Mouse (Mus musculus): ENCODE measurements around the gene Anapc16. TPM values are rescaled to one million over a fixed set of nuclear protein-coding genes. Genes with fewer than 3 reads are reported as not detected.

Gene Anapc16
- polyA plus RNA-seq, 2 experiments = 109 to 110 TPM

GRCm38 (mm10) chr10:59972999-59973398 is 29.9 kb downstream of the Anapc16 start:
- WGBS = 75% methylated on average over 6 of the region's 6 CpGs
- no peaks in the 10 kb centered on the region for H3K9me3 ChIP-seq (ENCODE audit: control insufficient read depth, low read length)
- no peak overlapping the region for H3K4me2 ChIP-seq (replicated peaks; ENCODE audit: low read depth, low read length, severe bottlenecking)
- H3K27me3 ChIP-seq (ENCODE audit: control insufficient read depth, insufficient read depth, low read length) = no peaks in the 10 kb centered on the region
- no peak for TF ChIP-seq POLR2A (IDR thresholded peaks at IDR 0.05; ENCODE audit: borderline replicate concordance, extremely low read depth, insufficient read depth, insufficient read length)
- H3K27ac ChIP-seq (replicated peaks; ENCODE audit: low read depth, low read length) = no peak overlapping the region
- peaks cover 39% of the 10 kb centered on the region for H3K4me1 ChIP-seq (ENCODE audit: control insufficient read depth, insufficient read depth, low read length)
- H3K9ac ChIP-seq (ENCODE audit: low read depth, low read length, severe bottlenecking) = no peak overlapping the region
- no peak for ATAC-seq (ENCODE audit: low FRiP score, low read depth)
- H3K4me3 ChIP-seq (replicated peaks; ENCODE audit: low read length) = no peak overlapping the region
- no peak for DNase-seq (ENCODE audit: low spot score)
- no peaks in the 10 kb centered on the region for H3K36me3 ChIP-seq (ENCODE audit: control insufficient read depth, insufficient read depth, low read length)

GRCm38 (mm10) chr10:59972534-59972933 is 30.4 kb downstream of the Anapc16 start:
- Histone ChIP-seq H3K27ac (replicated peaks; ENCODE audit: low read depth, low read length) (no peak overlapping the region), H3K4me2 (replicated peaks; ENCODE audit: low read depth, low read length, severe bottlenecking) (no peak overlapping the region), H3K4me3 (replicated peaks; ENCODE audit: low read length) (no peak overlapping the region), H3K9ac (ENCODE audit: low read depth, low read length, severe bottlenecking) (no peak overlapping the region), H3K36me3 (ENCODE audit: control insufficient read depth, insufficient read depth, low read length) (no peaks in the 10 kb centered on the region), H3K27me3 (ENCODE audit: control insufficient read depth, insufficient read depth, low read length) (no peaks in the 10 kb centered on the region), H3K9me3 (ENCODE audit: control insufficient read depth, low read length) (no peaks in the 10 kb centered on the region), H3K4me1 (ENCODE audit: control insufficient read depth, insufficient read depth, low read length) (peaks cover 36% of the 10 kb centered on the region)
- DNase-seq (ENCODE audit: low spot score) (no peak), ATAC-seq (ENCODE audit: low FRiP score, low read depth) (no peak)
- 80% methylated on average over 2 of the region's 2 CpGs for WGBS
- TF ChIP-seq POLR2A (IDR thresholded peaks at IDR 0.05; ENCODE audit: borderline replicate concordance, extremely low read depth, insufficient read depth, insufficient read length) = no peak

- ATAC-seq (ENCODE audit: low FRiP score, low read depth) (no peak), DNase-seq (ENCODE audit: low spot score) (no peak)
- Histone ChIP-seq H3K27ac (replicated peaks; ENCODE audit: low read depth, low read length) (no peak overlapping the region), H3K9me3 (ENCODE audit: control insufficient read depth, low read length) (no peaks in the 10 kb centered on the region), H3K27me3 (ENCODE audit: control insufficient read depth, insufficient read depth, low read length) (no peaks in the 10 kb centered on the region), H3K4me1 (ENCODE audit: control insufficient read depth, insufficient read depth, low read length) (peaks cover 43% of the 10 kb centered on the region), H3K4me2 (replicated peaks; ENCODE audit: low read depth, low read length, severe bottlenecking) (no peak overlapping the region), H3K36me3 (ENCODE audit: control insufficient read depth, insufficient read depth, low read length) (no peaks in the 10 kb centered on the region), H3K4me3 (replicated peaks; ENCODE audit: low read length) (no peak overlapping the region), H3K9ac (ENCODE audit: low read depth, low read length, severe bottlenecking) (no peak overlapping the region)
- WGBS = 87% methylated on average over 8 of the region's 8 CpGs
- no peak for TF ChIP-seq POLR2A (IDR thresholded peaks at IDR 0.05; ENCODE audit: borderline replicate concordance, extremely low read depth, insufficient read depth, insufficient read length)
These were observed 31.1 kb downstream of the Anapc16 start for GRCm38 (mm10) chr10:59971813-59972212.

- H3K4me2 ChIP-seq (replicated peaks; ENCODE audit: low read depth, low read length, severe bottlenecking) = peak overlapping the region; percentile 68
- H3K9me3 ChIP-seq (ENCODE audit: control insufficient read depth, low read length) = no peaks in the 10 kb centered on the region
- H3K27me3 ChIP-seq (ENCODE audit: control insufficient read depth, insufficient read depth, low read length) = no peaks in the 10 kb centered on the region
- TF ChIP-seq POLR2A (IDR thresholded peaks at IDR 0.05; ENCODE audit: borderline replicate concordance, extremely low read depth, insufficient read depth, insufficient read length) = 0 out of 2 replicates have a peak, but pooled peaks have one; percentile 8
- DNase-seq (ENCODE audit: low spot score) (no peak), ATAC-seq (ENCODE audit: low FRiP score, low read depth) (no peak)
- H3K4me3 ChIP-seq (replicated peaks; ENCODE audit: low read length) = peak overlapping the region; percentile 46
- peak overlapping the region; percentile 71 for H3K9ac ChIP-seq (ENCODE audit: low read depth, low read length, severe bottlenecking)
- WGBS = 20% methylated on average over 6 of the region's 6 CpGs
- H3K36me3 ChIP-seq (ENCODE audit: control insufficient read depth, insufficient read depth, low read length) = no peaks in the 10 kb centered on the region
- H3K4me1 ChIP-seq (ENCODE audit: control insufficient read depth, insufficient read depth, low read length) = peaks cover 55% of the 10 kb centered on the region
- H3K27ac ChIP-seq (replicated peaks; ENCODE audit: low read depth, low read length) = peak overlapping the region; percentile 84
These were observed 32.4 kb downstream of the Anapc16 start for GRCm38 (mm10) chr10:59970450-59971062.

GRCm38 (mm10) chr10:59969821-59970449 is 33.0 kb downstream of the Anapc16 start:
- peak; percentile 35; the same call in 1 of the 2 replicates for TF ChIP-seq POLR2A (IDR thresholded peaks at IDR 0.05; ENCODE audit: borderline replicate concordance, extremely low read depth, insufficient read depth, insufficient read length)

More at GRCm38 (mm10) chr10:59969821-59970449, 33.0 kb downstream of the Anapc16 start:
- Histone ChIP-seq H3K27me3 (ENCODE audit: control insufficient read depth, insufficient read depth, low read length) (no peaks in the 10 kb centered on the region), H3K4me2 (replicated peaks; ENCODE audit: low read depth, low read length, severe bottlenecking) (peak overlapping the region; percentile 68), H3K36me3 (ENCODE audit: control insufficient read depth, insufficient read depth, low read length) (no peaks in the 10 kb centered on the region), H3K27ac (replicated peaks; ENCODE audit: low read depth, low read length) (peak overlapping the region; percentile 84), H3K9ac (ENCODE audit: low read depth, low read length, severe bottlenecking) (peak overlapping the region; percentile 71), H3K9me3 (ENCODE audit: control insufficient read depth, low read length) (no peaks in the 10 kb centered on the region), H3K4me3 (replicated peaks; ENCODE audit: low read length) (peak overlapping the region; percentile 46), H3K4me1 (ENCODE audit: control insufficient read depth, insufficient read depth, low read length) (peaks cover 61% of the 10 kb centered on the region)
- WGBS = under 1% methylated on average over 25 of the region's 25 CpGs
- peak; percentile 17; the same call in 1 of the 2 replicates for ATAC-seq (ENCODE audit: low FRiP score, low read depth)
- DNase-seq (ENCODE audit: low spot score) = no peak

Data from limb, embryonic 14.5 days (tissue).